Mouse (Mus musculus) telencephalon, adult 2 months (tissue): ENCODE results near the gene Ptbp2.

Source experiments
- DNase-seq: peaks from one replicate; pipeline ENCODE4 v3.0.0-alpha.2; 2011; ENCODE audit warnings: low read depth, low spot score

Gene Ptbp2

GRCm38 (mm10) chr3:119684741-119685140 lies 99.5 kb downstream of the Ptbp2 start:
- DNase-seq = peak; percentile 2
